Mouse (Mus musculus): ENCODE measurements at regions not wholly inside any gene's neighbourhood (a gene's known extent, or its start where the extent isn't known, plus 50 kb on each side); places are given as distances from the start of the nearest gene placed in this dataset.
"Not testable (repeated sequence)": the region's sequence is repeated elsewhere in the genome, so short reads cannot be mapped to it uniquely, and the experiment has no call there.

GRCm38 (mm10) chr9:97297538-97297937 lies 72.2 kb downstream of the Trim42 start:
- peak; percentile 13 for DNase-seq

GRCm38 (mm10) chr9:97295770-97296169 lies 74.0 kb downstream of the Trim42 start:
- peak; percentile 30 for DNase-seq

- DNase-seq, result no peak
These were observed 77.9 kb downstream of the Trim42 start for GRCm38 (mm10) chr9:97291870-97292269.

GRCm38 (mm10) chr9:97284282-97284802 lies 85.4 kb downstream of the Trim42 start:
- DNase-seq, result no peak

GRCm38 (mm10) chr9:97282090-97282489 lies 87.7 kb downstream of the Trim42 start:
- no peak for DNase-seq

GRCm38 (mm10) chr9:97275449-97275848 lies 94.3 kb downstream of the Trim42 start:
- DNase-seq, result not testable (repeated sequence)

GRCm38 (mm10) chr9:97273891-97274290 lies 95.9 kb downstream of the Trim42 start:
- DNase-seq, result no peak

- no peak for DNase-seq
These were observed 97.7 kb downstream of the Trim42 start for GRCm38 (mm10) chr9:97272061-97272460.

GRCm38 (mm10) chr9:97247621-97248020 lies 122.1 kb downstream of the Trim42 start:
- DNase-seq, result no peak

- no peak for DNase-seq
These were observed 115.1 kb upstream of the Slc25a36 start for GRCm38 (mm10) chr9:97226074-97226473.

GRCm38 (mm10) chr9:97224549-97224948 lies 113.6 kb upstream of the Slc25a36 start:
- DNase-seq, result no peak

GRCm38 (mm10) chr9:97214806-97215205 lies 103.8 kb upstream of the Slc25a36 start:
- DNase-seq, result peak; percentile 19

- DNase-seq, result peak; percentile 77
These were observed 79.4 kb upstream of the Slc25a36 start for GRCm38 (mm10) chr9:97190321-97190860.

GRCm38 (mm10) chr9:97189646-97190045 lies 78.7 kb upstream of the Slc25a36 start:
- peak; percentile 71 for DNase-seq

GRCm38 (mm10) chr9:97188616-97189330 lies 77.8 kb upstream of the Slc25a36 start:
- DNase-seq, result peak; percentile 72

- DNase-seq, result no peak
These were observed 62.4 kb upstream of the Slc25a36 start for GRCm38 (mm10) chr9:97173230-97173951.

GRCm38 (mm10) chr9:97172075-97172474 lies 61.1 kb upstream of the Slc25a36 start:
- peak; percentile 65 for DNase-seq

- no peak for DNase-seq
These were observed 60.5 kb upstream of the Slc25a36 start for GRCm38 (mm10) chr9:97171484-97171883.

GRCm38 (mm10) chr9:97170836-97171235 lies 59.9 kb upstream of the Slc25a36 start:
- no peak for DNase-seq

GRCm38 (mm10) chr9:97162465-97162864 lies 51.5 kb upstream of the Slc25a36 start:
- no peak for DNase-seq

All from kidney, adult 9 months (tissue).